Mouse (Mus musculus) hindbrain, embryonic 16.5 days (tissue): ENCODE data around the gene Phox2b. TPM values are rescaled to one million over a fixed set of nuclear protein-coding genes. Genes with fewer than 3 reads are reported as not detected.

ENCODE experiments used
- ATAC-seq: fragments of 200-750 bp; cut with Nextera tagmentation; 2 replicates; pipeline ENCODE4 v1.8.0; 2017; ENCODE audit warnings: moderate TSS enrichment, moderate library complexity
- H3K27ac ChIP-seq: fragments of 300-500 bp; sonication (generic); 2 replicates; pipeline ENCODE4 v1.5.1; 2014; ENCODE audit warnings: low read depth, mild to moderate bottlenecking, control low read depth, low read length, moderate library complexity
- H3K27me3 ChIP-seq: fragments of 300-500 bp; sonication (generic); replicated peaks from 2 replicates; pipeline ENCODE4 v1.6.1; 2014; ENCODE audit warnings: low read length; ENCODE audit not compliant: control insufficient read depth, insufficient read depth
- H3K36me3 ChIP-seq: fragments of 300-500 bp; sonication (generic); 2 replicates; pipeline ENCODE4 v1.6.1; 2014; ENCODE audit warnings: mild to moderate bottlenecking, low read length, moderate library complexity, mixed read lengths; ENCODE audit not compliant: control insufficient read depth, insufficient read depth
- H3K4me1 ChIP-seq: fragments of 300-500 bp; sonication (generic); 2 replicates; pipeline ENCODE4 v1.6.1; 2014; ENCODE audit warnings: low read depth, low read length; ENCODE audit not compliant: control insufficient read depth, insufficient read depth
- H3K4me2 ChIP-seq: fragments of 300-500 bp; sonication (generic); 2 replicates; pipeline ENCODE4 v1.6.1; 2014; ENCODE audit warnings: mild to moderate bottlenecking, low read length, control low read depth, moderate library complexity
- H3K4me3 ChIP-seq: fragments of 300-500 bp; sonication (generic); 2 replicates; pipeline ENCODE4 v1.5.1; 2014; ENCODE audit warnings: mild to moderate bottlenecking, low read length, control low read depth, moderate library complexity
- H3K9ac ChIP-seq: fragments of 300-500 bp; sonication (generic); 2 replicates; pipeline ENCODE4 v1.6.1; 2014; ENCODE audit warnings: low read depth, mild to moderate bottlenecking, control low read depth, low read length, moderate library complexity
- H3K9me3 ChIP-seq: fragments of 300-500 bp; sonication (generic); 2 replicates; pipeline ENCODE4 v1.6.1; 2014; ENCODE audit warnings: mild to moderate bottlenecking, low read length, moderate library complexity; ENCODE audit not compliant: control insufficient read depth
- WGBS: fragments of 180-500 bp; shearing (Covaris S2); extraction: QIAGEN DNeasy Blood & Tissue Kit; methylation state at CpG from one replicate; pipeline ENCODE4 v1.1.7; 2014; 5-methylcytosine and 5-hydroxymethylcytosine counted together
- microRNA-seq: library from miRNA; unstranded; fragments of <30 nt; microRNA quantifications from one replicate; pipeline ENCODE4, GENCODE M21; 2017
- polyA plus RNA-seq: library from polyadenylated mRNA; unstranded; fragments of >200 nt; fragmentation: Nextera tagmentation; extraction: Ambion mirVana; gene quantifications from 2 replicates; pipeline ENCODE4 v1.2.1, GENCODE M21; 2015

The Phox2b gene
- polyA plus RNA-seq, 1 experiment from 2014 or later = 12.3 TPM

DNA sequence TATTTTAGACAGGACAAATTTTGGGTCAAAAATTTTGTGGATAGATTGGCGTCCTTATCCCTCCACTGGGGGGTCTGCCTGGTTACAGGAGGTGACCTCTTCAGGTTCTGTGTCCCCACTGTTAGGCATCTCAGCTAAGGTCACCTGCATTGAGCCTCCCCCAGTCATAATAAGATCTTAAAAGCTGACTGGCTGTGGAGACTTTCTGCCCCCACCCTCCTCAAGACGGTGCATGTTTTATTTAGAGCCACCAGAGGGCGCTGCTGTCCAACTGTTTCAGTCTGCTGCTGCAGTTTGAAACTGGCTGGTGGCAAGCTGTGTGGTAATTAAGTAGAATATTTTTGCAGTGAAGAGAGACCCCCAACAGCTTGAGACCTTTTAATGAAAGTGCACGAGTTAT, 51.1 kb downstream of the Phox2b start:
- Histone ChIP-seq H3K36me3 (no peaks in the 10 kb centered on the region), H3K4me2 (no peak overlapping the region), H3K27ac (no peak overlapping the region), H3K27me3 (no peaks in the 10 kb centered on the region), H3K9me3 (no peaks in the 10 kb centered on the region), H3K9ac (no peak overlapping the region), H3K4me3 (no peak overlapping the region), H3K4me1 (no peaks in the 10 kb centered on the region)
- peak; percentile 68 for ATAC-seq
- WGBS = 13% methylated on average over 4 of the region's 4 CpGs

Small RNA genes within 50 kb of the gene (microRNA-seq; reads per million reads assigned to microRNA genes)
- not detected for gene Gm23841

Other genes with a start within 250 kb of the Phox2b start
- 74.9 and 79.7 TPM in 2 replicates for gene Tmem33, start 161.3 kb upstream of the Phox2b start, polyA plus RNA-seq
- gene Slc30a9, start 207.7 kb upstream of the Phox2b start, polyA plus RNA-seq = 161 and 172 TPM in 2 replicates